23 mouse cellular contexts compared by ENCODE assay signal in the genomic region with DNA sequence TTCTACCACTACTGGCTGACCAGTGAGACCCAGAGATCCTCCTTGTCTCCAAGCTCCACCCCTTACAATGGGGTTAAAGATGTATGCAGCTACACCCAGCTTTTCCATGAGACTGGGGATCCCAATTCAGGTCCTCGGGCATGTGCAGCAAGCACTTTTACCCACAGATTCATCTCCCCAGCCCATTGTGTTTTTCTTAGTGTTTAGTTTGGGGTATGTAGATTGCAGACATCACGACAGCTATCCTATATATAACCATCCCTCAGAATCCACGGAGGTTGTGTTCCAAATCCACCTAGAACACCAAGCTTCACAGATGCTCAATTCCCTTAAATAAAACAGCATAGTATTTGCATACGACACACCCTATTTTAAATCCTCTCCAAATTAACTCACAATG.
DNase-seq lines count a peak whose midpoint lies in the region; ATAC-seq lines count a peak whose summit lies in the region.
"Had no signal": no experiment of that assay in that cellular context is flagged by ENCODE, and none has a peak within 500 bp of the region (broad histone marks: within the 10 kb centered on the region; RNA-seq: fewer than 3 reads in every experiment).

No protein-coding gene starts in this region.

- no peak for DNase-seq in frontal cortex, postnatal 14 days (ENCODE audit: low spot score in 2 of 2)
- peak; percentile 48 to 52 for DNase-seq in left cerebral cortex, adult 9 months (ENCODE audit: low spot score in 2 of 2)
- no peak for DNase-seq in left cerebral cortex, adult 11 months (ENCODE audit: low spot score)
- DNase-seq in right cerebral cortex, adult 18-20 months = peak; percentile 32
- no peak for DNase-seq in right cerebral cortex, postnatal 10 days (ENCODE audit: low spot score in 2 of 2)
- DNase-seq in telencephalon, adult 2 months (ENCODE audit: low read depth, low spot score) = peak; percentile 83
- DNase-seq in B cell, adult 2 months = no peak
- DNase-seq: adrenal gland, postnatal 10 days; adrenal gland, postnatal 36 days; cerebellum, adult 11 months; cerebellum, adult 2 months; cerebellum, adult 9-11 months; cerebellum, postnatal 25 days; embryo, embryonic 11 days; gastrocnemius, adult 2 months; gastrocnemius, postnatal 14 days; heart, adult 18-20 months; heart, postnatal 14 days; heart, postnatal 4 days had no signal

- ATAC-seq in frontal cortex, adult (ENCODE audit: low TSS enrichment) = peak; percentile 88
- ATAC-seq: forebrain, embryonic 15.5 days; hindbrain, postnatal 0 days; Patski had no signal

Comparison
In these comparisons a context has a peak if more than half of its experiments do, and no peak if none do; other contexts are left out.
1. DNase-seq: peak in left cerebral cortex, adult 9 months (2 of 2), right cerebral cortex, adult 18-20 months (single experiment) and telencephalon, adult 2 months (single experiment); none in frontal cortex, postnatal 14 days (0 of 2), left cerebral cortex, adult 11 months (single experiment), right cerebral cortex, postnatal 10 days (0 of 2) and B cell, adult 2 months (0 of 2).